Mouse (Mus musculus) CD8-positive naive resting alpha-beta T cell, adult 2 months (primary cell): ENCODE data around the gene Clk3.

Experiments used
- DNase-seq, 2 experiments: peaks; one replicate each; pipeline ENCODE4 v3.0.0; 2022; ENCODE audit warnings: low read depth in 2 of 2, low spot score in 2 of 2

Gene Clk3

GRCm38 (mm10) chr9:57770836-57771235, 5.2 kb upstream of the Clk3 start:
- no peak for DNase-seq

GRCm38 (mm10) chr9:57770214-57770613, 4.6 kb upstream of the Clk3 start:
- DNase-seq, result no peak

- DNase-seq, result no peak
Observed at GRCm38 (mm10) chr9:57769539-57770069, 3.9 kb upstream of the Clk3 start.

- no peak for DNase-seq
Observed at GRCm38 (mm10) chr9:57767231-57767630, 1.6 kb upstream of the Clk3 start.

- no peak for DNase-seq
Observed at GRCm38 (mm10) chr9:57766431-57766830, 771 bp upstream of the Clk3 start.

- peak; percentile 78 to 85 for DNase-seq
Observed at GRCm38 (mm10) chr9:57764974-57765363, 691 bp downstream of the Clk3 start.

GRCm38 (mm10) chr9:57764147-57764973, 1.3 kb downstream of the Clk3 start:
- DNase-seq, result peak; percentile 28 to 37

GRCm38 (mm10) chr9:57762563-57762991, 3.1 kb downstream of the Clk3 start:
- peak in 1 of 2 experiments; percentile 38 for DNase-seq

GRCm38 (mm10) chr9:57761563-57762551, 3.8 kb downstream of the Clk3 start:
- no peak for DNase-seq

GRCm38 (mm10) chr9:57760416-57761146, 5.1 kb downstream of the Clk3 start:
- DNase-seq, result no peak

GRCm38 (mm10) chr9:57759289-57759688, 6.4 kb downstream of the Clk3 start:
- DNase-seq, result peak; percentile 44 to 54

- no peak for DNase-seq
Observed at GRCm38 (mm10) chr9:57758528-57758927, 7.1 kb downstream of the Clk3 start.

- DNase-seq, result no peak
Observed at GRCm38 (mm10) chr9:57757578-57757977, 8.1 kb downstream of the Clk3 start.

- no peak for DNase-seq
Observed at GRCm38 (mm10) chr9:57750901-57751300, 14.8 kb downstream of the Clk3 start.

GRCm38 (mm10) chr9:57748831-57749230, 16.8 kb downstream of the Clk3 start:
- DNase-seq, result no peak

- no peak for DNase-seq
Observed at GRCm38 (mm10) chr9:57748137-57748536, 17.5 kb downstream of the Clk3 start.

- no peak for DNase-seq
Observed at GRCm38 (mm10) chr9:57747067-57747466, 18.6 kb downstream of the Clk3 start.

- peak in 1 of 2 experiments; percentile 48 for DNase-seq
Observed at GRCm38 (mm10) chr9:57744462-57745091, 21.1 kb downstream of the Clk3 start.

- no peak for DNase-seq
Observed at GRCm38 (mm10) chr9:57739863-57740262, 25.8 kb downstream of the Clk3 start.

GRCm38 (mm10) chr9:57733606-57734005, 32.1 kb downstream of the Clk3 start:
- DNase-seq, result no peak
